Mouse (Mus musculus): ENCODE measurements at regions not wholly inside any gene's neighbourhood (a gene's known extent, or its start where the extent isn't known, plus 50 kb on each side); places are given as distances from the start of the nearest gene placed in this dataset.
"Not testable (repeated sequence)": the region's sequence is repeated elsewhere in the genome, so short reads cannot be mapped to it uniquely, and the experiment has no call there.

GRCm38 (mm10) chr2:108756251-108756650, 524.3 kb upstream of the Kif18a start:
- in situ Hi-C loops (cut with MseI, MboI) = no loop called here

DNA sequence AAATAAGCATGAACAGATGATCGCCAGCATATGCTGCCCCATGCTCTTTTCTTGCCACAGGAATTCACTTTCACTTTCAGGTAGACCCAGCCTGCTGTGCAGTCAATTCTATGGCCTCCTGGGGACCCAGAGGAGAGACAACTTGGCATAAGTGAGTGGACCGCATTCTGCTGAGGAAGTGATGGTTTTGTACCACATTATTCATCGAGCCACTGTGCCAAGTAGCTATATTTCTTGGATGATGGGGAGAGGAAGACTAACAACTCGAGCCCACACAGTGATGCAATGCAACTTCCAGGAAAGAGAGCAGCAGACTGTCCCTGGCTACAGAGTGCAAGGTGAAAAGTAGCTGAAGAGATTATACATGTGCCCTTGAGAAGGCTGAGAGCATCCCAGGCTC, 515.8 kb upstream of the Kif18a start:
- in situ Hi-C loops (cut with MseI, MboI) = no loop called here

DNA sequence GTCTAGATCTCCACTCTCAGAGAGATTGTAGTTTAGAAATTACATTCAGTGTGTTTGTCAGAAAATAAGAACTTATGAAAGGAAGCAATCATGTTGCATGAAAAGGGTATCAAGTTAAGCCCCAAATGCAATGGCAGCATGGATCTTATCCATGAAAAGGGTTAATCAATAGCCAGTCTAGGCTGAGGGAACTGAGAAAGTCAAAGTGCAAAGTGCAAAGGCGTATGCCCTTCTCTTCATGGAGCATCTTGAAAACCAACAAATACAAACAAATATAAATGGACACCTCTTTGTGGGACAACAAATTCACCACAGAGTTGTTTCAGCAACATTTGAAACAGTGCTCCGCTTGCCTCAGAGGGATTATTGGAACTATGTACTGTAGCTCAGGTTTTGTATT, 514.1 kb upstream of the Kif18a start:
- in situ Hi-C loops (cut with MseI, MboI) = no loop called here

GRCm38 (mm10) chr2:108770383-108770782, 510.2 kb upstream of the Kif18a start:
- in situ Hi-C loops (cut with MseI, MboI) = no loop called here

DNA sequence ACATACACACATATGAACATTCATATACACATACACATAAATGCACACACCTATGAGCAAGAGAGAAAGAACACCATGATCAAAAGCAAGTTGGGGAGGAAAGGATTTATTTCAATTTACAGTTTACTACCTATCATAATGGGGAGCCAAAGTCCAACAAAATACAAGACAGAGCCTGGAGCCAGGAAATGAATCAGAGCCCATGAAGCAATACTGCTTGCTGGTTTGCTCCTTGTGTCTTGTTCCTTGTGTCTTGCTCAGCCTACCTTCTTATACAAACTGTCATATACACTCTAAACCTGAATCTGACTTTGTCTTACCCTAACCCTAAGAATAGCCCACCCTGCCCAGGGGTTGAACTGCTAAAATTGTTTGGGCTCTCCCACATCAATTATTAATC, 497.1 kb upstream of the Kif18a start:
- in situ Hi-C loops (cut with MseI, MboI) = no loop called here

- in situ Hi-C loops (cut with MseI, MboI) = no loop called here
Observed at GRCm38 (mm10) chr2:108785161-108785957, 495.2 kb upstream of the Kif18a start.

DNA sequence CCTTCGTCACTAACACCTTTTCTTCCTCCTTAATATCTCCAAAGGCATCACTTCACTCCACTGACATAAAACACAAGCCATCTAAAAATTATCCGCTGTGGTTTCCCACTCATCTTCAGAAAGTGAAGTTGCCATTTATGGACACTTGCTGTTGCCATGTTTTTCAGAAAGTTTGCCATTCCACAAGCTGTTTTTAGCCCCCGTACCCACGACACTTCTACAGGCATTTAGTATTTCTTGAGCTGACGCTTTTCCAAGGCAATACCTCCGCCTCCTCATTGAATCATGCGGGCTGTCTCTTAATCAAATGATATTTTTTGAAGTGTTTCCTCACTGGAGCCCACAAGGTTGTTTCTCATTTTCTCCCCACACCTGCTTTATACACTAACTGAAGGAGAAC, 491.4 kb upstream of the Kif18a start:
- in situ Hi-C loops (cut with MseI, MboI) = no loop called here

DNA sequence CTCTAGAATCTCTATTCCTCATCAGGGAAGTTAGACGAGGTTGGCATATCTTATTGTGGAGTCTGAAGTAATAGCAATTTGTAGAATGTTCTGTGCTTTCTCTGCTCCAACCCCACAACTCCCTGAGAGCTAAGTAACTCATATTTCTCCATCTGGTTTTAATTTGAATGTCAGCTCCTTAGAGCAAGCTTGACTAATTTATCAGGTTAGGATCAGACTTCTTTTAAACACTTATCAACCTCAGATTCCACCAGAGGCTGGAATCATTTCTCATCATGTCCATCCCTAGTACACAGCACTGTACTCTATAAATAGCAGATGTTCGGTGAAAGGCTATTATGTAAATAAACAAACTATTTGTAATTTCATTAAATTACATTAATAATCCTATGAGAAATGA, 485.4 kb upstream of the Kif18a start:
- in situ Hi-C loops (cut with MseI, MboI) = no loop called here

DNA sequence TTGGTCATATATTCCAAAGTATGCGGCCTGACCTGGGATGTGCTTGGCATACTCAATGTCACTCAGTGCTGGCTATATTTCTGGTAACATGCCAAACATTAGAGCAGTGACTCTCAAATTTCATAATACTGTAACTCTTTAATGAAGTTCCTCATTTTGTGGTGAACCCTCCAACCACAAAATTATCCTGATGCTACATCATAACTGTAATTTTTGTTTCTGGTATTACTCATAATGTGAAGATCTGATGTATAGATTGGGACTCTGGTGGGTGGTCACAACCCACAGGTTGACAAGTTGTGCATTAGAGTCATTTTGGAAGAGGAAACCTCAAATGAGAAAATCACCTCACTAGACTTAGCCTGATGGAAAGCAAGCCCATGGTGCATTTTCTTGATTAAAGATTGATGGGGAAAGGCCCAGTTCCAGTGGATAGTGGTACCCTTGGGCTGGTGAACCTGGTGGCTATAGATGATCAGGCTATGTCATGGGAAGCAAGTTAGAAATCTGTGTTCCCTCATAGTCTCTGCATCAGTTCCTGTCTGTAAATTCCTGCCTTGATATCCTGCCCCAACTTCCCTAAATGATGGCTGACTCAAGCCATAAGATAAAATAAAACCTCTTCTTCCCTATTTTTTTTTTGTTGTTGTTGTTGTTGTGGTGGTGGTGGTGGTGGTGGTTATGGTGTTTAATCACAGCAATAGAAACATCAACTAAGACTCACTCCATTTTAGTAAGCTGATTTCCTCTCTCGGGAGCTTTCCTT, 483.5 kb upstream of the Kif18a start:
- in situ Hi-C loops (cut with MseI, MboI) = no loop called here

GRCm38 (mm10) chr2:108812367-108812766, 468.2 kb upstream of the Kif18a start:
- in situ Hi-C loops (cut with MseI, MboI) = no loop called here

DNA sequence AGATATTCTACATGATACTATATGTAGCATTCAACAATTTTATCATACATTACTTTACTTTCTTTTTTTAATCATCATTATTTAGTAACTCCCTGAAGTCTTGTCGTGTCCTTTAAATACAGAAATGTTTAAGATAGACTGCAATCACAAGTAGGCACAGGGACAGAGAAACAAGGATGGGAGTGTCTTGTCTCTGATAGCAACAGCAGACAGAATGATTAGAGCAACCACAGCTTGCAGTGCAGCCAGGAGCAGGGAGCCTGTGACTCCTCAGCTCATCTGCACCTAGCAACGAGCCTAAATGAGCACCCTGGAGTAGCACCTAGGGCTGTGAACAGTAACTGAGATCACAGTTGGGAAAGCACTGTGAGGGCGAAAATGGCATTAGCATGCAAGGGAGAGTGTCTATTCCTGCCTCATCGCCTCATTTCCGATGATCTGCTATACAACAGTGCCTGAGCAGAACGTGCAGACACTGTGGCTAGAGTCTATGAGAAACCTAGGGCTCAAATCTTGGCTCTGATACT, 467.4 kb upstream of the Kif18a start:
- in situ Hi-C loops (cut with MseI, MboI) = no loop called here

GRCm38 (mm10) chr2:108816579-108816978, 464.0 kb upstream of the Kif18a start:
- in situ Hi-C loops (cut with MseI, MboI) = no loop called here

DNA sequence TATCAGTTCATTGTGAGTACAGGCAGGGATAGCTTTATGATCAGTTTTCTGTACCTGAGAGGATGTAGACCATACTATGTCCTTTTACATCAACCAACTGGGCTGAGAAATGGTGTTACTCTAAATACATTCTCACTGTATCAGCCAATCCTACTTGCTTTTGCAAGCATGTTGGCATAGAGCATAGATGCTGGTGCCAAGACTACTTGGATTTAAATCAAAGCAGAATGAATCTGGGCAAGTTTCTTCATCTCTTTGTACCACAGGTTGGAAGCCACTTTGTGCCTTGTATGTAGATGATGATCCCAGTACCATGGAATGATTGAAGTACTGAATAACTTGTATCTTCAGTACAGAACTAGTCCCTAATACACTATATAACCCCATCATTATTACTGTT, 456.5 kb upstream of the Kif18a start:
- in situ Hi-C loops (cut with MseI, MboI) = no loop called here

DNA sequence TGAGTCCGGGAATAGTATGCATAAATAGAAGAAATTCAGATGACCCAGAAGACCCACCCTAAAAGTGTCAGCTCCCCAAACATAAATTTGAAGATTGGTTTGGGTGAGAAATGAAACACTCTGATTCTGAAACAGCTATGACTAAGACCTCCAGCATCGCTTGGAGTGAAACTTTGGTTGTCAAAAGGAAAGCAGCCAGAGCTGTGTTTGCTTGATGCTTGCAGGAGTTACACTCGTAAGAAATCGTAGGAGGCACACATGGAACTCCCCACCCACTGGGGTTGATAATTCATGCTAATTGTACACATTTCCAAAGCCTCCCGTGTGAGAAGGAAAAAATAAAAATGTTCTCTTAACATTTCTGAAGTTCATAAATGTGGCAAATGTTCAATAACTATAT, 454.6 kb upstream of the Kif18a start:
- in situ Hi-C loops (cut with MseI, MboI) = no loop called here

DNA sequence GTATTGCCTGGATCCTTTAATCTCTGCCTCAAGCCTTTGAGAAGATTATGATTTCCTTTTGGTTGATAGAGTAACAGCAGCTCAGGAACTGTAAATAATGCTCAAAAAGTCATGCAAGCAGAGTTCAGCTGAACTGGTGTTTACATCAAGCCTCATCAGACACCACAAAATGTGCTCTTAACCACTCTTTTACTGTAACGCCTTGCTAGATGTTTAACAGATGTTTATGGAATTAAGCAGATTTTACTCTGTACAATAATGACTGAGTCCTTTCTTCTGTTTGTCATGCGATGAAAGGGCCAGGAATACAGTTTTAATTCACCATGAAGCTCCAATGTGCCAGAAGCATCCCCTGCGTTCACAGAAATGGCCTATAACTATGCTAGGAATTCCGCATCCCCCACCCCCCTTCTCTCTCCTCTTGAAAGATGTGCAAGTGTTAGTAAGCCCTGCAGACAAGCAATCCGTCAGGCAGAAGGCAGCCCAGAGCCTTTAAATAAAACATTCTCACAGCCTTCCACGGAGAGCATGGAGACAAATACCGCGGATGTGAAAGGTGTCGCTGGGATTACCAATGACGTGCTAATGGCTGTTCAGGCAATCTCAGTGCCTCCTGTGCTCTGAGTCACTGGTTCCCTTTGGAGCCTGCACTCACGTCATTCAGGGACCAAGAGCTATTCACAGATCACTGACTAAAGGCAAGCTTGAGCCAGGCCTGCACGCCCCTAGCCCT, 453.3 kb upstream of the Kif18a start:
- in situ Hi-C loops (cut with MseI, MboI) = no loop called here

- in situ Hi-C loops (cut with MseI, MboI) = no loop called here
Observed at GRCm38 (mm10) chr2:108827974-108828700, 452.4 kb upstream of the Kif18a start.

- in situ Hi-C loops (cut with MseI, MboI) = not testable (repeated sequence)
Observed at GRCm38 (mm10) chr2:108843855-108844254, 436.7 kb upstream of the Kif18a start.

- in situ Hi-C loops (cut with MseI, MboI) = no loop called here
Observed at GRCm38 (mm10) chr2:108848051-108848450, 432.5 kb upstream of the Kif18a start.

- in situ Hi-C loops (cut with MseI, MboI) = no loop called here
Observed at GRCm38 (mm10) chr2:108854399-108854798, 426.1 kb upstream of the Kif18a start.

DNA sequence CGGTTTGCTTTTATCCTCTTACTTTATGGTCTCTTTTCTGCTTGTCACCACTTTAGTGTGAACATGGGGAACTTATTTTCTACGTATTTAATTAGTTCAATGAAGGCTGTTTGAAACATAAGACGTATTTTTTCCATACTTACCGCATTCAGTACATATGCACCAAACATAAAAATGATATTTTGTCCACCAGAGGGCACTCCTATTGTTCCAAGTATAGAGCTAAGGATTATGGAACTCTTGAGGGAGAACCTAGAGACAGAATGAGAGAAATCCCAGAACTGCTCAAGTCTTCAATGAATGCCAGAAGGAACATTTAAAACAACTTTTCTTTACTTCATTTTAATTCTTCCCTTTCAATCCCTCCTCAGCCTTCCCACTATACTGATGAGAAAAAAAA, 403.4 kb upstream of the Kif18a start:
- in situ Hi-C loops (cut with MseI, MboI) = loop anchor here in 1 of 2 experiments (25.0 kb wide), 1 partner anchor 810 kb away; no protein-coding TSS in a partner anchor

DNA sequence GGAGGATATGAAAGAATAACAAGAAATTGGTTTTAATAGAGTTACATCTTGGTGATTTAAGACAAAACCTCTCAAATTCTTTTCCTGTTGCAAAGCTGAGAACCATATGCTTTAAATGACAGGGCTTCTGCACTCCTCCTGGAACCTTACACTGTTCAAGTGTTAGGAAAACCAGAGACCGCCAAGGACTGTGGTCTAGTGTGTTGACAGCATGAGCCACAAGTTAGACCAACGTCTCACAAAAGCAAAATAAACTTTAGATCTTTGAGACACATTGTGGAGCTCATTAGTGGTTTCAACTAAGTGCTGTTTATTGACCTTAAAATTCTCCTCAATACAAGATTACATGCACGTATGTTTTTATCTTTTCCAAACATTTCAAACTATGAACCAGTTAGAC, 402.9 kb upstream of the Kif18a start:
- in situ Hi-C loops (cut with MseI, MboI) = loop anchor here in 1 of 2 experiments (25.0 kb wide), 1 partner anchor 810 kb away; no protein-coding TSS in a partner anchor
